Mouse (Mus musculus): ENCODE results near the gene Rapsn. TPM values are rescaled to one million over a fixed set of nuclear protein-coding genes. Genes with fewer than 3 reads are reported as not detected.
"Not testable (repeated sequence)": the region's sequence is repeated elsewhere in the genome, so short reads cannot be mapped to it uniquely, and the experiment has no call there.

The Rapsn gene
- total RNA-seq (2015) (0.46 and 0.47 TPM in 2 replicates), total RNA-seq (2017) (0.51 and 1.3 TPM in 2 replicates)

GRCm38 (mm10) chr2:91035385-91035784 lies at the start of gene Rapsn:
Gene Rapsn (plus strand): TSS chr2:91035620.
- no peak for ATAC-seq (ENCODE audit: poor library complexity, severe bottlenecking)

- ATAC-seq (ENCODE audit: poor library complexity, severe bottlenecking) = no peak
These were observed 49.4 kb upstream of the Rapsn start for GRCm38 (mm10) chr2:90986055-90986454.

DNA sequence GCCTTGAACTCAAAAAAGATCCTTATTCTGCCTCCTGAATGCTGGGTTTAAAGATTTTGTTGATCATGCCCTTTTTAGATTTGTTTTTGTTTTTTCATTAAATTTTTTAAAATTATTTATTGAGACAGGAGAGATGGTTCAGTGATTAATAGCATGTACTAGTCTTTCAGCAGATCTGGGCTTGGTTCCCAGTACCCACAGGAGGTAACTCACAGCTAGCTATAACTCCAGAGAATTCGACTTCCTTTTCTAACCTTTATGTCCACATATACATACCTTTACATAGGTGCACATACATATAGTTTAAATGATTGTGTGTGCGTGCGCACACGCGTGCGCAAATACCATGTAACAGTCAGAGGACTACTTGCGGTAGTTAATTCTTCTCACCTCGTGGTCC lies 26.9 kb upstream of the Rapsn start:
- ATAC-seq (ENCODE audit: poor library complexity, severe bottlenecking) = no peak

DNA sequence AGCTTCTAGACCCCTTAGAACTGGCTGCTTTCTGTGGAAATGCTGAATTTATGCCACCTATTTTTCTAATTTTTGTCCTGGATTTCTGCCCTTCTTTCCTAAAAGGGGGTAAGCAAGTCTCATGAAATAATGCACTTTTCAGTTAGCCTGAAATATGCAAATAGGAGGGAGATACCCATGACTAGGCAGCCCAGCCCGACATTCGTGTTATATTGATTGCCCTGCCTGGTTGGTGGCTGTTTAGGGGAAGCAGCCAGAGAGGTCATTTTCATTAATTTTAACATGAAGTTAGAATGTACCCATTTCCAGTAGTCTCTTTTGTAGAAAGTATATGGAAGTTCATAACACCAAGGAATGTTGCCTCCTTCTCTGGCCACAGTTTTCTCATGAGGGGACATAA lies 21.5 kb upstream of the Rapsn start:
- no peak for ATAC-seq (ENCODE audit: poor library complexity, severe bottlenecking)

- no peak for ATAC-seq (ENCODE audit: poor library complexity, severe bottlenecking)
These were observed 20.0 kb upstream of the Rapsn start for GRCm38 (mm10) chr2:91015386-91015785.

GRCm38 (mm10) chr2:91018061-91018788 lies 17.2 kb upstream of the Rapsn start:
- no peak for ATAC-seq (ENCODE audit: poor library complexity, severe bottlenecking)

- ATAC-seq (ENCODE audit: poor library complexity, severe bottlenecking) = no peak
These were observed 15.5 kb upstream of the Rapsn start for GRCm38 (mm10) chr2:91019911-91020310.

DNA sequence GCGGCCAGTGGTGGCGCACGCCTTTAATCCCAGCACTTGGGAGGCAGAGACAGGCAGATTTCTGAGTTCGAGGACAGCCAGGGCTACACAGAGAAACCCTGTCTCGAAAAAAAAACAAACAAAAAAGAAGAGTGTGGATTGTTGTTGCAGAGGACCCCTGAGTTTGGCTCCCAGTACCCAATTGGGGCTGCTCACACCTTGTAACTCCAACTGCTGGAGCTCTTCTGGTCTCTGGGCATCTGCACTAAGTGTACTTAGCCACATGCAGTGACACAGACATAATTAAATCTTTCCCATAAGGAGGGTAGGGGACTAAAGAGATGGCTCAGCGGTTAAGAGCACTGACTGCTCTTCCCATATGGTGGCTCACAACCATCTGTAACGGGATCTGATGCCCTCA lies 13.2 kb upstream of the Rapsn start:
- ATAC-seq (ENCODE audit: poor library complexity, severe bottlenecking) = not testable (repeated sequence)

DNA sequence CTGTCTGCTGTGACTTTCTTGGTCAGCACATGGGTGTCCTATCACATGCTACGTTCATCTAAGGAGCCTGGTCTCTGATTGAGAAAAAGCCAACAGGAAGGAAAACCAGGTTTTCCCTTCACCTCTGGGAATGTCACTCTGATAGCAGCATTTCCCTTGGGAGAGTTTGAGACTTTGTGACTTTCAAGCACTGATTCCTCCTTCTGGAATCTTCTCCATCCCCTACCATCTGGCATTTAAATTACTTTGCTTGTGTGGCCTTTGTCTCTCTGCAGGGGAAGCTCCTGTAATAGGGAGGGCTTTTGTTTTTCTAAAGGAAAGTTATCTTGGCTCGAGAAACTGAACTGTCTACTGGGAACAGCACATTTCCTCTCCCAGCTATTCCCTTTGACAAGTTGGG lies 12.3 kb upstream of the Rapsn start:
- ATAC-seq (ENCODE audit: poor library complexity, severe bottlenecking) = no peak

DNA sequence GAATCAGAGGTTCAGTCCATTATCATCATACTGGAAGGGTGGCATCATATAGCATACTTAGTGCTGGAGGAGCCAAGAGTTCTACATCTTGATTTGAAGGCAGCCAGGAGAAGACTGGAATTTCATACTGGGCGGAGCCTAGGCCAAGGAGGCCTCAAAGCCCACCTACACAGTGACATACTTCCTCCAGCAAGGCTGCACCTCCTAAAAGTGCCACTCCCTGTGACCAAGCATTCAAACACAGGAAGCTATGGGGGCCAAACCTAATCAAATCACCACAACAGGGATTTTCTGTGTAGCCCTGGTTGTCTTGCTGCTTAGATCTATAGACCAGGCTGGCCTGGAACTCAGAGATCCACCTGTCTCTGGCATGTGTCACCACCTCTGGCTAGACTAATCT lies 11.5 kb upstream of the Rapsn start:
- no peak for ATAC-seq (ENCODE audit: poor library complexity, severe bottlenecking)

DNA sequence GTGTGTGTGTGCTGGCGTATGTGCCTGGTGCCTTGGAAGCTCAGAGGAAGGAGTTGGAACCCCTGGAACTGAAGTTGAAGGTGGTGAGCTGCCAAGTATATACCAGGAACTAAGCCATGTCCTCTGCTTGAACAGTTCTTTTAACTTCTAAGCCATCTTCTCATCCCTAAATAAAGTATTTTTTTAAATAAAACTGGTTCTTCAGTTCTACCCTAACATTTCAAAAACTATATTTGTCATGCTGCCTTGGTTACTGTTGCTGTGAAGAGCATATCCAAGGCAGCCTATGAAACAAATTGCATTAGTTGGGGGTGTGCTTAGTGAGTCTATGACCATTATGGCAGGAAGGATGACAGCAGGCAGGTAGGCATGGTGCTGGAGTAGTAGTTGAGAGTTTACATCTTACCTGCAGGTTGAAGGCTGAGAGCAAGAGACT lies 10.3 kb upstream of the Rapsn start:
- ATAC-seq (ENCODE audit: poor library complexity, severe bottlenecking) = no peak

DNA sequence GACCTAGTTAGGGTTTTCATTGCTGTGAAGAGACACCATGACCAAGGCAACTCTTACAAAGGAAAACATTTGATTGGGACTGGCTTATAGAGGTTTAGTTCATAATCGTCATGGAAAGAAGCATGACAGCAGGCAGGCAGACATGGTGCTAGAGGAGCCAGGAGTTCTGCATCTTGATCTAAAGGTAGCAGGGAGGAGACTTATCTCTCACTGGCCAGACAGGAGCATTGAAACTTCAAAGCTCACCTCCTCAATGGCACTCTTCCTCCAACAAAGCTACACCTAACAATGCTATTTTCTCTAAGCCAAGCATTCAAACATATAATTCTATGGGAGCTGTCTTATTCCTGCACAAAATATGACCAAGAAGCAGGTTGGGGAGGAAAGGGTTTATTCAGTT lies 8.9 kb upstream of the Rapsn start:
- ATAC-seq (ENCODE audit: poor library complexity, severe bottlenecking) = no peak

DNA sequence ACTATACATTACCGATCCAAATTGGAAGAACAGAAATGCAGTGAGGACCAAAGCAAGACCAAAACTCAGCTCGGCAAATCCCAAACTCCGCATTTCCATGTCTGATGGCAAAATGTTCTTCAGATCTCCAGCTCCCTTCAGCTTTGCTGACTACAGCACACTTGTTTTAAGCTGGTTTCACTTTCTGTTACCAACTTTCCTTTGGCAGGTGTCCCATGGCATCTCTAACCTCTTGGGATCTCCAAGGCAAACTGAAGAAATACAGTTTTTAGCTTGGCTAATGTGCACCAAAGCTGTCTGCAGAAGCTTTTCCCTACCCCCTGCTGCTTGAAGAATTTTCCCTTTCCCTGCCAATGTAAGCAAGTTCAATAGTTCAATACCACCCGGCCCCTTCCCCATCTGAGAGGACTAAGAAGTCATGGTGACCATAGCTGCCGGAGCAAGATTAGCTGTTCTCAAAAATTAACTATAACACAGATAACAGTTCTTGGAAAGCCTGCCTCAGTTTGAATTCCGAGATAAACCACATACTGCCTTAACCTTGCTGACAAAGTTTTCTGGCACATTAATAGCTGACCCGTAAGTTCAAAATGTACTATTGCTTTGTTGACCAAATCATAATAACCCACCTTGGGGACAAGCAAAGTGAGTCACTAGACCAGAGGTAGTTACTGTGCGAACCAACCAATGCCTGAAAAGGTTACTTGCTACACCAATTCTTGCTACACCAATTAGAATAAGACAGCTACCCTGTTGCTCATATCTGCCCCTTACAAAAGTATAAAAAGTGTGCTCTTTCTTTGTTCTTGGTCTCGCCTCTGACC lies 7.8 kb upstream of the Rapsn start:
- no peak for ATAC-seq (ENCODE audit: poor library complexity, severe bottlenecking)

DNA sequence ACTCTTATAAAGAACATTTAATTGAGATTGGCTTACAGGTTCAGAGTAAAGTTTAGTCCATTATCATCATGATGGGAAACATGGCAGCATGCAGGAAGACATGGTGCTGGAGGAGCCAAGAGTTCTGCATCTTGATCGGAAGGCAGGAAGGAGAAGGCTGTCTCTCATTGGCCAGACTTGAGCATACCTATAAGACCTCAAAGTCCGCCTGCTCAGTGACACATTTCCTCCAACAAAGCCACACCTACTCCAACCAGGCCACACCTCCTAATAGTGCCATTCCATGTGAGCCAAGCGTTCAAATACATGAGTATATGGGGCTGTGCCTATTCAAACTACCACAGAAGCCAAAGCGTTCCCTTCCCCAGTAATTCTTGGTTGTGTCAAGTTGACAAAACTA lies 4.2 kb upstream of the Rapsn start:
- no peak for ATAC-seq (ENCODE audit: poor library complexity, severe bottlenecking)

DNA sequence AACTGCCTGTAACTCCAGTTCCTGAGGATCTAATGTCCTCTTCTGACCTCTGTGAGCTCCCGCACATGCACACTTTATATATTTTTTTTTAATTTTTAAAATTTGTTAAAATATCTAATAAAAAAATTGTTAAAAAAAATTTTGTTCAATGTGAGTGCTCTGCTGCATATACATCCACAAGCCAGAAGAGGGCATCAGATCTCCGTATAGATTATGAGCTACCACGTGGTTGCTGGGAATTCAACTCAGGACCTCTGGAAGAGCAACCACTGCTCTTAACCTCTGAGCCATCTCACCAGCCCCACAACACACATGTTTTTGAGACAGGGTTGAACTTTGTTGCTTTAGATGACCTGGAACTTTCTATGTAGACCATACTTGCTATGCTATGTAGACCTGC lies 2.4 kb upstream of the Rapsn start:
- ATAC-seq (ENCODE audit: poor library complexity, severe bottlenecking) = no peak

- no peak for ATAC-seq (ENCODE audit: poor library complexity, severe bottlenecking)
These were observed 6.4 kb downstream of the Rapsn start for GRCm38 (mm10) chr2:91041786-91042185.

GRCm38 (mm10) chr2:91042651-91043398 lies 7.4 kb downstream of the Rapsn start:
- peak; percentile 98 for ATAC-seq (ENCODE audit: poor library complexity, severe bottlenecking)

GRCm38 (mm10) chr2:91044727-91045126 lies 9.3 kb downstream of the Rapsn start:
- no peak for ATAC-seq (ENCODE audit: poor library complexity, severe bottlenecking)

DNA sequence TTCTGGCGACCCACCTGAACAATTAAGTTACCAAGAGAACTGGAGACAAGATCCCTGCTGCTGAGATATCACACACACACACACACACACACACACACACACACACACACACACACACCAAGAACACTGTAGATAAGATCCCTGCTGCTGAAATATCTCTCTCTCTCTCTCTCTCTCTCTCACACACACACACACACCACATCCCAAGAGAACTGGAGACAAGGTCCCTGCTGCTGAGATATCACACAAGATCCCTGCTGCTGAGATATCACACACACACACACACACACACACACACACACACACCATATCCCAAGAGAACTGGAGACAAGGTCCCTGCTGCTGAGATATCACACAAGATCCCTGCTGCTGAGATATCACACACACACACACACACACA lies 10.4 kb downstream of the Rapsn start:
- ATAC-seq (ENCODE audit: poor library complexity, severe bottlenecking) = not testable (repeated sequence)

- ATAC-seq (ENCODE audit: poor library complexity, severe bottlenecking) = no peak
These were observed 11.9 kb downstream of the Rapsn start for GRCm38 (mm10) chr2:91047359-91047758.

GRCm38 (mm10) chr2:91051917-91052316 lies 16.5 kb downstream of the Rapsn start:
- no peak for ATAC-seq (ENCODE audit: poor library complexity, severe bottlenecking)

Measured in megakaryocyte, adult 5-6 weeks (primary cell).